Mouse (Mus musculus) liver, adult 2 months (tissue): ENCODE results near the gene Cand2. TPM values are rescaled to one million over a fixed set of nuclear protein-coding genes. Genes with fewer than 3 reads are reported as not detected.

Experiments used
- DNase-seq: peaks from one replicate; pipeline ENCODE4 v3.0.0-alpha.2; 2011; ENCODE audit warnings: low read depth, low spot score; ENCODE audit errors: extremely low read depth
- H3K27ac ChIP-seq: fragments of 200-500 bp; replicated peaks from 2 replicates; pipeline ENCODE4 v1.5.1; 2012; ENCODE audit warnings: low read depth, mild to moderate bottlenecking, control low read depth, inconsistent platforms, low read length; ENCODE audit not compliant: insufficient read depth
- H3K27me3 ChIP-seq: fragments of 200-500 bp; 2 replicates; pipeline ENCODE4 v1.6.1; 2012; ENCODE audit warnings: mild to moderate bottlenecking, moderate library complexity, low read length, inconsistent platforms; ENCODE audit not compliant: control insufficient read depth, insufficient read depth
- H3K36me3 ChIP-seq: fragments of 200-500 bp; 2 replicates; pipeline ENCODE4 v1.6.1; 2012; ENCODE audit warnings: low read length, inconsistent platforms; ENCODE audit not compliant: control insufficient read depth, insufficient read depth
- H3K4me1 ChIP-seq: fragments of 200-500 bp; 2 replicates; pipeline ENCODE4 v1.6.1; 2011; ENCODE audit warnings: low read length; ENCODE audit not compliant: control insufficient read depth, insufficient read depth
- H3K4me3 ChIP-seq: fragments of 200-500 bp; 2 replicates; pipeline ENCODE4 v1.5.1; 2011; ENCODE audit warnings: low read depth, mild to moderate bottlenecking, control low read depth, low read length, moderate library complexity; ENCODE audit not compliant: insufficient read depth
- H3K79me2 ChIP-seq: fragments of 200-500 bp; 2 replicates; pipeline ENCODE4 v1.6.1; 2012; ENCODE audit warnings: inconsistent platforms, mild to moderate bottlenecking, low read length, moderate library complexity; ENCODE audit not compliant: control insufficient read depth, insufficient read depth
- H3K9ac ChIP-seq: fragments of 200-500 bp; 2 replicates; pipeline ENCODE4 v1.6.1; 2012; ENCODE audit warnings: low read depth, mild to moderate bottlenecking, control low read depth, inconsistent platforms, low read length
- CTCF ChIP-seq: fragments of 200-500 bp; IDR thresholded peaks from 2 replicates; pipeline ENCODE4 v1.5.1; 2011; ENCODE audit warnings: low read depth, low read length, control low read depth
- POLR2A ChIP-seq: fragments of 200-500 bp; IDR thresholded peaks from 2 replicates; pipeline ENCODE4 v1.6.1; 2011; ENCODE audit warnings: low read length, control low read depth; ENCODE audit not compliant: insufficient read depth; ENCODE audit errors: extremely low read depth
- WGBS: fragments of 180-500 bp; shearing (Covaris S2); methylation state at CpG from one replicate; pipeline ENCODE4 v1.1.7; 2018; 5-methylcytosine and 5-hydroxymethylcytosine counted together
- polyA plus RNA-seq: library from polyadenylated mRNA; depleted of rRNA; stranded (reverse); fragments of >200 nt; gene quantifications from 2 replicates; pipeline ENCODE4 v1.2.3, GENCODE M21; 2012
- total RNA-seq: library from RNA; depleted of rRNA; stranded (reverse); fragments of >200 nt; gene quantifications from 2 replicates; pipeline ENCODE4 v1.2.3, GENCODE M21; 2014

Cand2 gene
- total and polyA plus RNA-seq, 2 experiments, result 0.18 to 0.57 TPM

- Histone ChIP-seq H3K79me2 (no peaks in the 10 kb centered on the region), H3K9ac (no peak overlapping the region), H3K4me3 (no peak overlapping the region), H3K36me3 (no peaks in the 10 kb centered on the region), H3K27me3 (no peaks in the 10 kb centered on the region), H3K4me1 (peaks cover 3% of the 10 kb centered on the region), H3K27ac (no peak overlapping the region)
- TF ChIP-seq POLR2A (no peak), CTCF (peak; percentile 14; the same call in 1 of the 2 replicates)
- 90% methylated on average over 20 of the region's 20 CpGs for WGBS
- no peak for DNase-seq
Observed at GRCm38 (mm10) chr6:115770059-115770670, 4.2 kb upstream of the Cand2 start.

- 24% methylated on average over 4 of the region's 4 CpGs for WGBS
Observed at GRCm38 (mm10) chr6:115770852-115771251, 3.5 kb upstream of the Cand2 start.

DNA sequence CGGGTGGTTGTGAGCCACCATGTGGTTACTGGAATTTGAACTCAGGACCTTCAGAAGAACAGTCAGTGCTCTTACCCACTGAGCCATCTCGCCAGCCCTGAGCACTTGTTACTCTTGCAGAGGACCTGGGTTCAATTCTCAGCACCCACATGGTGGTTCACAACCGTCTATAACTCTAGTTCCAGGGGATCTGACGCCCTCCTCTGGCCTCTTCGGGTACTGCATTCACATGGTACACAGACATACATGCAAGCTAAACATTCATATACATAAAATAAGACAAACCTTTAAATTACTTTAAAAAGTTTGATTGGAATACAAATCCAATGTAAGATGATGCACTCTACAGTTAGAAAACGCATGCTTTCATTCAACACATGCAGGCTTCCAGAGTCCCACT, 2.1 kb upstream of the Cand2 start:
- H3K4me1 ChIP-seq, result peaks cover 3% of the 10 kb centered on the region
- no peak overlapping the region for H3K9ac ChIP-seq
- H3K79me2 ChIP-seq, result no peaks in the 10 kb centered on the region
- 82% methylated on average over 6 of the region's 6 CpGs for WGBS
- no peak for TF ChIP-seq CTCF
- no peak for TF ChIP-seq POLR2A
- no peak overlapping the region for H3K27ac ChIP-seq
- DNase-seq, result no peak
- no peak overlapping the region for H3K4me3 ChIP-seq
- H3K27me3 ChIP-seq, result no peaks in the 10 kb centered on the region
- no peaks in the 10 kb centered on the region for H3K36me3 ChIP-seq

More at GRCm38 (mm10) chr6:115770852-115771251, 3.5 kb upstream of the Cand2 start:
- no peak for TF ChIP-seq CTCF
- TF ChIP-seq POLR2A, result no peak
- Histone ChIP-seq H3K9ac (no peak overlapping the region), H3K27ac (0 out of 2 replicates have a peak overlapping the region, but pooled peaks have one; percentile 3), H3K79me2 (no peaks in the 10 kb centered on the region), H3K36me3 (no peaks in the 10 kb centered on the region), H3K27me3 (no peaks in the 10 kb centered on the region), H3K4me1 (peaks cover 3% of the 10 kb centered on the region), H3K4me3 (no peak overlapping the region)
- DNase-seq, result peak; percentile 80

DNA sequence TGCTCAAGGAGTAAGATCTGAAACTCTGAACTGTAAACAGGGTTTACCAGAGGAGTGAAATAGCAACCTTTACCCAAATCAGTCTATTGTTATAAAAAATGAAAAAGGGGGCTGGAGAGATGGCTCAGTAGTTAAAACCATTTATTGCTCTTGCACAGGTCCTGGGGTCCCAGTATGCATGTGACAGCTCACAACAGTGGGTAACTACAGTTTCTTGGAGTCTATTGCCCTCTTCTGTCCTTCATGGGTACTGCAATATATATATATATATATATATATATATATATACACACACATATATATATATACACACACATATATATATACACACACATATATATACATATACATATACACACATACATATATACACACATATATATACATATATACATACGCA, 1.7 kb upstream of the Cand2 start:
- Histone ChIP-seq H3K36me3 (no peaks in the 10 kb centered on the region), H3K4me3 (no peak overlapping the region), H3K4me1 (peaks cover 3% of the 10 kb centered on the region), H3K9ac (no peak overlapping the region), H3K79me2 (no peaks in the 10 kb centered on the region), H3K27me3 (no peaks in the 10 kb centered on the region), H3K27ac (no peak overlapping the region)
- WGBS, result 92% methylated on average over 1 of the region's 1 CpGs
- no peak for DNase-seq
- 0 out of 2 replicates have a peak, but pooled peaks have one; percentile 28 for TF ChIP-seq CTCF
- TF ChIP-seq POLR2A, result no peak

DNA sequence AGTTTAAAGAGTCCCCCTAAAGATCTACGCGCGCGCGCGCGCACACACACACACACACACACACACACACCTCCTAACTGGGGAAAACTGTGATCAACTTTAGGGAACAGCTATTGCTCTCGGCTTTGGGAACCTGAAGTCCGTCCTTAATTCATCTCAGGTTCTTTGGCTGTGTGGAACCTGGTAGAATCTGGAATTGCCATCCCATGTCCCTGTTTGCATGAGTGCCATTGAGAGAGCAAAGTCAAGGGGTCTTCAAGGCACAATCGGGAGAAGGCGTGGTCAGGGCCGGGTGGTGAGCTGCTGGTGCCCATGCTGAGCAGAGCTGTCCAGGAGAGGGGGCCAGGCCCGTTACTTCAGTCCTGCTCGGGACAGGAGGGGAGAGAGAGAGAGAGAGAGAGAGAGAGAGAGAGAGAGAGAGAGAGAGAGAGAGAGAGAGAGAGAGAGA, 348 bp upstream of the Cand2 start:
- DNase-seq, result no peak
- Histone ChIP-seq H3K9ac (peak overlapping the region; percentile 45; the same call in 1 of the 2 replicates), H3K79me2 (no peaks in the 10 kb centered on the region), H3K4me1 (peaks cover 3% of the 10 kb centered on the region), H3K36me3 (no peaks in the 10 kb centered on the region), H3K27ac (no peak overlapping the region), H3K4me3 (peak overlapping the region; percentile 63), H3K27me3 (no peaks in the 10 kb centered on the region)
- WGBS, result 9% methylated on average over 12 of the region's 14 CpGs
- TF ChIP-seq CTCF (no peak), POLR2A (no peak)

- no peaks in the 10 kb centered on the region for H3K27me3 ChIP-seq
- WGBS, result 74% methylated on average over 3 of the region's 3 CpGs
- TF ChIP-seq POLR2A (no peak), CTCF (no peak)
- H3K4me3 ChIP-seq, result no peak overlapping the region
- H3K9ac ChIP-seq, result no peak overlapping the region
- peaks cover 3% of the 10 kb centered on the region for H3K4me1 ChIP-seq
- no peak overlapping the region for H3K27ac ChIP-seq
- no peaks in the 10 kb centered on the region for H3K36me3 ChIP-seq
- H3K79me2 ChIP-seq, result no peaks in the 10 kb centered on the region
- DNase-seq, result no peak
Observed at GRCm38 (mm10) chr6:115775838-115776237, 1.5 kb downstream of the Cand2 start.
